In the genomic region with DNA sequence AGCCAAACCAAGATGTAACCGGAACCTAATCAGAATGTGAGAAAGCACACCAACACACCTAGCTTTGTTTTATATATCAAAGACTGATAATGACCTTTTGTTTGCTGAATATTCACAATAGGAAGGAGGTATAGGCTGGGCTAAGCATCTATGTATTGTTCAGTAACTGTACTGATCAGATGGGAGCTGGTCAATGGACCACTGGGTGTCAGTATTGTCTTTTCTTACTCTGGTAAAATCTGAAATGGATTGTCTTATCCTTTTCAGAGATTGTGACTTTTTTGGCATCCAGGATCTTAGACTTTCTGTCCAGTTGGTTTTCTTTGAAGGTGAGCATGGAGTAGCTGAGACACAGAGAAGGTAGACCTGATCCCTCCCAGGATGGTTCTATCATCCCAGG, we compare ENCODE assay signal across 13 mouse cellular contexts.
DNase-seq lines count a peak whose midpoint lies in the region; ATAC-seq and TF ChIP-seq lines count a peak whose summit lies in the region.
"Had no signal": no experiment of that assay in that cellular context is flagged by ENCODE, and none has a peak within 500 bp of the region (broad histone marks: within the 10 kb centered on the region; RNA-seq: fewer than 3 reads in every experiment).

No protein-coding gene starts in this region.

- peak; percentile 59 for TF ChIP-seq CTCF in kidney, postnatal 0 days (IDR thresholded peaks at IDR 0.05; ENCODE audit: low read depth)
- TF ChIP-seq CTCF in kidney, adult 2 months (conservative IDR thresholded peaks at IDR 0.05; ENCODE audit: insufficient read depth, insufficient read length, low read depth, low read length): no peak
- peak; percentile 56 for TF ChIP-seq CTCF in stomach, postnatal 0 days (IDR thresholded peaks at IDR 0.05; ENCODE audit: low read depth)

- TF ChIP-seq POLR2A in kidney, adult 2 months (IDR thresholded peaks at IDR 0.05; ENCODE audit: low read depth, low read length): no peak

- 84% methylated on average over 1 of the region's 1 CpGs for WGBS in forebrain, embryonic 16.5 days
- 87% methylated on average over 1 of the region's 1 CpGs for WGBS in forebrain, embryonic 12.5 days
- 94% methylated on average over 1 of the region's 1 CpGs for WGBS in kidney, postnatal 0 days
- WGBS in kidney, adult 2 months: 96% methylated on average over 1 of the region's 1 CpGs
- 92% methylated on average over 1 of the region's 1 CpGs for WGBS in midbrain, embryonic 15.5 days
- 88% methylated on average over 1 of the region's 1 CpGs for WGBS in midbrain, embryonic 11.5 days
- WGBS in stomach, postnatal 0 days: 75% methylated on average over 1 of the region's 1 CpGs

- no peaks in the 10 kb centered on the region for H3K9me3 ChIP-seq in forebrain, embryonic 16.5 days (ENCODE audit: control insufficient read depth, low read length)
- H3K9me3 ChIP-seq in forebrain, embryonic 12.5 days: no peaks in the 10 kb centered on the region
- no peaks in the 10 kb centered on the region for H3K9me3 ChIP-seq in kidney, postnatal 0 days (replicated peaks; ENCODE audit: low read length)
- H3K9me3 ChIP-seq in midbrain, embryonic 15.5 days: no peaks in the 10 kb centered on the region
- H3K9me3 ChIP-seq in midbrain, embryonic 11.5 days (ENCODE audit: control insufficient read depth, low read length): no peaks in the 10 kb centered on the region
- H3K9me3 ChIP-seq in stomach, postnatal 0 days (ENCODE audit: control insufficient read depth, low read length): no peaks in the 10 kb centered on the region
- H3K9me3 ChIP-seq: kidney, embryonic 15.5 days had no signal

- H3K36me3 ChIP-seq in forebrain, embryonic 16.5 days (ENCODE audit: control insufficient read depth, insufficient read depth): no peaks in the 10 kb centered on the region
- H3K36me3 ChIP-seq in forebrain, embryonic 12.5 days (replicated peaks): no peaks in the 10 kb centered on the region
- no peaks in the 10 kb centered on the region for H3K36me3 ChIP-seq in kidney, postnatal 0 days (ENCODE audit: insufficient read depth, low read length)
- H3K36me3 ChIP-seq in kidney, adult 2 months (ENCODE audit: control insufficient read depth, insufficient read depth, low read length): no peaks in the 10 kb centered on the region
- no peaks in the 10 kb centered on the region for H3K36me3 ChIP-seq in midbrain, embryonic 15.5 days (replicated peaks)
- no peaks in the 10 kb centered on the region for H3K36me3 ChIP-seq in midbrain, embryonic 11.5 days (ENCODE audit: control insufficient read depth, insufficient read depth, low read length)
- H3K36me3 ChIP-seq in stomach, postnatal 0 days (ENCODE audit: control insufficient read depth, insufficient read depth, low read length): no peaks in the 10 kb centered on the region
- H3K36me3 ChIP-seq: kidney, embryonic 15.5 days had no signal

- H3K4me2 ChIP-seq in forebrain, embryonic 16.5 days (ENCODE audit: low read length): no peak overlapping the region
- no peak overlapping the region for H3K4me2 ChIP-seq in forebrain, embryonic 12.5 days
- H3K4me2 ChIP-seq in kidney, postnatal 0 days (ENCODE audit: low read length): no peak overlapping the region
- no peak overlapping the region for H3K4me2 ChIP-seq in midbrain, embryonic 15.5 days
- no peak overlapping the region for H3K4me2 ChIP-seq in midbrain, embryonic 11.5 days
- H3K4me2 ChIP-seq in stomach, postnatal 0 days (replicated peaks; ENCODE audit: low read depth): no peak overlapping the region
- H3K4me2 ChIP-seq: kidney, embryonic 15.5 days had no signal

- H3K4me1 ChIP-seq in forebrain, embryonic 16.5 days (replicated peaks; ENCODE audit: control insufficient read depth, insufficient read depth, low read length): no peaks in the 10 kb centered on the region
- H3K4me1 ChIP-seq in forebrain, embryonic 12.5 days: no peaks in the 10 kb centered on the region
- H3K4me1 ChIP-seq in kidney, postnatal 0 days (replicated peaks; ENCODE audit: insufficient read depth, low read length): no peaks in the 10 kb centered on the region
- no peaks in the 10 kb centered on the region for H3K4me1 ChIP-seq in kidney, adult 2 months (ENCODE audit: control insufficient read depth, insufficient read depth, low read length)
- no peaks in the 10 kb centered on the region for H3K4me1 ChIP-seq in midbrain, embryonic 15.5 days
- no peaks in the 10 kb centered on the region for H3K4me1 ChIP-seq in midbrain, embryonic 11.5 days (ENCODE audit: control insufficient read depth, insufficient read depth, low read length)
- no peaks in the 10 kb centered on the region for H3K4me1 ChIP-seq in stomach, postnatal 0 days (replicated peaks; ENCODE audit: control insufficient read depth, insufficient read depth)
- H3K4me1 ChIP-seq: kidney, embryonic 15.5 days had no signal

- no peak overlapping the region for H3K27ac ChIP-seq in forebrain, embryonic 16.5 days (ENCODE audit: low read length)
- no peak overlapping the region for H3K27ac ChIP-seq in forebrain, embryonic 12.5 days
- no peak overlapping the region for H3K27ac ChIP-seq in kidney, postnatal 0 days
- no peak overlapping the region for H3K27ac ChIP-seq in kidney, adult 2 months (ENCODE audit: insufficient read depth, low read depth, low read length)
- no peak overlapping the region for H3K27ac ChIP-seq in midbrain, embryonic 15.5 days
- no peak overlapping the region for H3K27ac ChIP-seq in midbrain, embryonic 11.5 days (ENCODE audit: low read depth, low read length)
- no peak overlapping the region for H3K27ac ChIP-seq in stomach, postnatal 0 days (replicated peaks)
- H3K27ac ChIP-seq: kidney, embryonic 15.5 days had no signal

- DNase-seq in kidney, postnatal 0 days (ENCODE audit: low spot score): peak; percentile 41
- no peak for DNase-seq in kidney, adult 2 months
- DNase-seq in midbrain, embryonic 11.5 days (ENCODE audit: low spot score, missing footprints): no peak
- no peak for DNase-seq in stomach, postnatal 0 days (ENCODE audit: low spot score)
- DNase-seq in B cell, adult 2 months: no peak
- DNase-seq: adrenal gland, postnatal 25 days; cerebellum, adult 8-10 months; gastrocnemius, postnatal 14 days had no signal

- no peak overlapping the region for H3K4me3 ChIP-seq in forebrain, embryonic 16.5 days (replicated peaks; ENCODE audit: low read length)
- no peak overlapping the region for H3K4me3 ChIP-seq in forebrain, embryonic 12.5 days (replicated peaks)
- no peak overlapping the region for H3K4me3 ChIP-seq in kidney, postnatal 0 days (replicated peaks; ENCODE audit: low read depth, low read length)
- H3K4me3 ChIP-seq in kidney, adult 2 months (ENCODE audit: insufficient read depth, low read depth, low read length): no peak overlapping the region
- H3K4me3 ChIP-seq in midbrain, embryonic 15.5 days: no peak overlapping the region
- no peak overlapping the region for H3K4me3 ChIP-seq in midbrain, embryonic 11.5 days (ENCODE audit: low read depth, low read length)
- no peak overlapping the region for H3K4me3 ChIP-seq in stomach, postnatal 0 days (ENCODE audit: low read depth, low read length)
- H3K4me3 ChIP-seq: kidney, embryonic 15.5 days had no signal

- peak; percentile 45; the same call in 1 of the 2 replicates for ATAC-seq in forebrain, embryonic 16.5 days
- no peak for ATAC-seq in forebrain, embryonic 12.5 days (ENCODE audit: low FRiP score)
- no peak for ATAC-seq in kidney, postnatal 0 days (replicated peaks; ENCODE audit: low FRiP score, low read depth)
- peak; percentile 78 for ATAC-seq in midbrain, embryonic 15.5 days (replicated peaks)
- ATAC-seq in midbrain, embryonic 11.5 days (ENCODE audit: low FRiP score): no peak
- ATAC-seq in stomach, postnatal 0 days (ENCODE audit: low FRiP score, low TSS enrichment): no peak
- ATAC-seq: CD4-positive, CD25-positive, alpha-beta regulatory T cell, adult 4 months had no signal

- no peak overlapping the region for H3K9ac ChIP-seq in forebrain, embryonic 16.5 days (replicated peaks; ENCODE audit: low read depth, low read length)
- H3K9ac ChIP-seq in forebrain, embryonic 12.5 days: no peak overlapping the region
- H3K9ac ChIP-seq in kidney, postnatal 0 days (ENCODE audit: low read depth, low read length): no peak overlapping the region
- no peak overlapping the region for H3K9ac ChIP-seq in midbrain, embryonic 15.5 days
- H3K9ac ChIP-seq in midbrain, embryonic 11.5 days (ENCODE audit: low read length): no peak overlapping the region
- H3K9ac ChIP-seq in stomach, postnatal 0 days (ENCODE audit: low read length): no peak overlapping the region
- H3K9ac ChIP-seq: kidney, embryonic 15.5 days had no signal

- H3K27me3 ChIP-seq in forebrain, embryonic 16.5 days (replicated peaks; ENCODE audit: control insufficient read depth, insufficient read depth, low read length): no peaks in the 10 kb centered on the region
- no peaks in the 10 kb centered on the region for H3K27me3 ChIP-seq in forebrain, embryonic 12.5 days
- no peaks in the 10 kb centered on the region for H3K27me3 ChIP-seq in kidney, postnatal 0 days (ENCODE audit: insufficient read depth, low read length)
- no peaks in the 10 kb centered on the region for H3K27me3 ChIP-seq in kidney, adult 2 months (replicated peaks; ENCODE audit: control insufficient read depth, insufficient read depth, low read length)
- no peaks in the 10 kb centered on the region for H3K27me3 ChIP-seq in midbrain, embryonic 15.5 days (replicated peaks)
- no peaks in the 10 kb centered on the region for H3K27me3 ChIP-seq in midbrain, embryonic 11.5 days (ENCODE audit: control insufficient read depth, insufficient read depth, low read length)
- H3K27me3 ChIP-seq in stomach, postnatal 0 days (ENCODE audit: control insufficient read depth, insufficient read depth, low read length): no peaks in the 10 kb centered on the region
- H3K27me3 ChIP-seq: kidney, embryonic 15.5 days had no signal

- TF ChIP-seq EP300 in stomach, postnatal 0 days (optimal IDR thresholded peaks at IDR 0.05): no peak

Comparison
In these comparisons a context has a peak if more than half of its experiments do, and no peak if none do; other contexts are left out.
1. ATAC-seq: peak in forebrain, embryonic 16.5 days (single experiment) and midbrain, embryonic 15.5 days (single experiment); none in forebrain, embryonic 12.5 days (single experiment), kidney, postnatal 0 days (single experiment), midbrain, embryonic 11.5 days (single experiment) and stomach, postnatal 0 days (single experiment).